Mouse (Mus musculus) erythroblast, embryonic 14.5 days (primary cell): Measurements from ENCODE around the gene Tbccd1.

ENCODE experiments used
- GATA1 ChIP-seq: IDR thresholded peaks from 2 replicates; pipeline ENCODE4 v1.6.1; 2012; ENCODE audit warnings: low read length, inconsistent platforms, mixed read lengths
- TAL1 ChIP-seq: IDR thresholded peaks from 3 replicates; pipeline ENCODE4 v1.6.1; 2012; ENCODE audit warnings: low read length, inconsistent platforms, mixed read lengths

- TF ChIP-seq GATA1 (no peak), TAL1 (no peak)
Observed at GRCm38 (mm10) chr16:22890683-22891510, 33.4 kb upstream of the Tbccd1 start, which contains the start of gene Ahsg.
